Mouse (Mus musculus) embryonic fibroblast, embryonic 13.5 days (primary cell): Measurements from ENCODE around the gene Ccdc24.

Experiments used
- CTCF ChIP-seq: IDR thresholded peaks from 2 replicates; pipeline ENCODE4 v1.5.1; 2011; ENCODE audit warnings: mild to moderate bottlenecking, control low read depth, low read length, moderate library complexity, borderline replicate concordance; ENCODE audit not compliant: insufficient read depth
- POLR2A ChIP-seq: IDR thresholded peaks from 2 replicates; pipeline ENCODE4 v1.6.1; 2011; ENCODE audit warnings: low read depth, mild to moderate bottlenecking, control low read depth, low read length, moderate library complexity

DNA sequence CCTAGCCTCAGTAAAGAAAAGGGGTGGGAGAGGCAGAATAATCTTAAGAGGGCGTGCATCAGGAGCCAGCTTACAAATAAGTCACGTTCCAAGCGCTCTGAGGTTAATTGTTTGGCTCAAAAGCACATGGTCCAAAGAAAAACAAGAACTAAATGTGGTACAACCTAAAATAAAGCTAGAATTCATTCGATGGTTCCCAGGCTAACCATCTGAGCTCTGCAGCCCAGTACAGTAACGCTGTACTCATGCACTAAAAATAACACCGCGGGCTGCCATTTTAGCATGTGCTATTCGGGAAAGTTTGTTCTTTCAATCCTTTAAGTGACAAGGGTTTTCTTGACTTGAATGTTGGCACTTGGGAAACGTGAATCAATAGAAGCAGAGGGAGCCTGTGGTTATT, 11.8 kb downstream of the Ccdc24 start:
- TF ChIP-seq POLR2A (no peak), CTCF (no peak)
